Mouse (Mus musculus) G1E (cell line): ENCODE data around the gene Papolb. TPM values are rescaled to one million over a fixed set of nuclear protein-coding genes. Genes with fewer than 3 reads are reported as not detected.

Experiments used
- ATAC-seq: 2 replicates; pipeline ENCODE4 v1.8.0; 2016; ENCODE audit warnings: mild to moderate bottlenecking; ENCODE audit not compliant: insufficient number of reproducible peaks, poor library complexity, low FRiP score, severe bottlenecking; ENCODE audit errors: extremely low read depth
- DNase-seq: peaks from one replicate; pipeline ENCODE4 v3.0.0; 2012; ENCODE audit warnings: low spot score
- H3K27me3 ChIP-seq: 2 replicates; pipeline ENCODE4 v1.6.1; 2012; ENCODE audit warnings: mild to moderate bottlenecking, low read length, inconsistent platforms; ENCODE audit not compliant: insufficient read depth
- H3K36me3 ChIP-seq: replicated peaks from 2 replicates; pipeline ENCODE3; 2012; ENCODE audit warnings: mild to moderate bottlenecking, inconsistent platforms
- H3K4me1 ChIP-seq: 2 replicates; pipeline ENCODE4 v1.6.1; 2012; ENCODE audit warnings: low read depth, low read length, inconsistent platforms, mixed read lengths; ENCODE audit not compliant: insufficient read depth
- H3K4me3 ChIP-seq: 2 replicates; pipeline ENCODE4 v1.5.1; 2012; ENCODE audit warnings: low read depth, mild to moderate bottlenecking, inconsistent platforms, low read length, moderate library complexity, mixed read lengths
- H3K9me3 ChIP-seq: replicated peaks from 2 replicates; pipeline ENCODE4 v1.6.1; 2012; ENCODE audit warnings: inconsistent platforms
- CTCF ChIP-seq: IDR thresholded peaks from 2 replicates; pipeline ENCODE4 v1.5.1; 2012; ENCODE audit warnings: low read depth, low read length, inconsistent platforms, mixed read lengths
- GATA1 ChIP-seq: IDR thresholded peaks from 2 replicates; pipeline ENCODE4 v1.6.1; 2012; ENCODE audit warnings: borderline replicate concordance, low read length, inconsistent platforms, mixed read lengths
- GATA2 ChIP-seq: IDR thresholded peaks from 2 replicates; pipeline ENCODE4 v1.6.1; 2012; ENCODE audit warnings: low read depth, low read length, inconsistent platforms, borderline replicate concordance
- POLR2AphosphoS5 ChIP-seq: IDR thresholded peaks from 2 replicates; pipeline ENCODE4 v1.6.1; 2012; ENCODE audit warnings: low read depth, low read length, inconsistent platforms; ENCODE audit not compliant: insufficient replicate concordance
- TAL1 ChIP-seq: conservative IDR thresholded peaks from 2 replicates; pipeline ENCODE4 v1.6.1; 2012; ENCODE audit warnings: low read depth, low read length, inconsistent platforms, mixed read lengths
- polyA plus RNA-seq: library from polyadenylated mRNA; stranded (reverse); fragments of >175 nt; gene quantifications from 2 replicates; pipeline ENCODE4 v1.2.3, GENCODE M21; 2012
- total RNA-seq, 2 experiments: library from RNA; stranded (forward) in 1 of 2; stranded (reverse) in 1 of 2; fragments of 200-1000 nt in 1 of 2; fragments of >200 nt in 1 of 2; fragmentation: Nextera tagmentation in 1 of 2; gene quantifications; 2 replicates each; pipeline ENCODE4 v1.2.3; 2014 to 2017

Papolb gene
- total and polyA plus RNA-seq, 3 experiments, result 0.11 TPM; not detected in 2

GRCm38 (mm10) chr5:142524711-142525464, 5.0 kb downstream of the Papolb start:
- TF ChIP-seq GATA2, result no peak
- no peak for TF ChIP-seq POLR2AphosphoS5
- no peak for TF ChIP-seq CTCF
- TF ChIP-seq TAL1, result no peak
- no peak for TF ChIP-seq GATA1
- H3K4me3 ChIP-seq, result no peak overlapping the region
- no peaks in the 10 kb centered on the region for H3K9me3 ChIP-seq
- no peaks in the 10 kb centered on the region for H3K36me3 ChIP-seq
- no peak for ATAC-seq
- DNase-seq, result no peak
- peaks cover 16% of the 10 kb centered on the region for H3K27me3 ChIP-seq
- H3K4me1 ChIP-seq, result peaks cover 12% of the 10 kb centered on the region; the same call in 1 of the 2 replicates

- ATAC-seq (peak; percentile 80), DNase-seq (peak; percentile 18)
- no peaks in the 10 kb centered on the region for H3K36me3 ChIP-seq
- H3K4me1 ChIP-seq, result peaks cover 12% of the 10 kb centered on the region; the same call in 1 of the 2 replicates
- no peak overlapping the region for H3K4me3 ChIP-seq
- no peaks in the 10 kb centered on the region for H3K9me3 ChIP-seq
- peaks cover 23% of the 10 kb centered on the region for H3K27me3 ChIP-seq
- TF ChIP-seq GATA1, result no peak
- no peak for TF ChIP-seq CTCF
- TF ChIP-seq POLR2AphosphoS5, result no peak
- TF ChIP-seq TAL1, result no peak
- no peak for TF ChIP-seq GATA2
Observed at GRCm38 (mm10) chr5:142521195-142521866, 8.5 kb downstream of the Papolb start.

DNA sequence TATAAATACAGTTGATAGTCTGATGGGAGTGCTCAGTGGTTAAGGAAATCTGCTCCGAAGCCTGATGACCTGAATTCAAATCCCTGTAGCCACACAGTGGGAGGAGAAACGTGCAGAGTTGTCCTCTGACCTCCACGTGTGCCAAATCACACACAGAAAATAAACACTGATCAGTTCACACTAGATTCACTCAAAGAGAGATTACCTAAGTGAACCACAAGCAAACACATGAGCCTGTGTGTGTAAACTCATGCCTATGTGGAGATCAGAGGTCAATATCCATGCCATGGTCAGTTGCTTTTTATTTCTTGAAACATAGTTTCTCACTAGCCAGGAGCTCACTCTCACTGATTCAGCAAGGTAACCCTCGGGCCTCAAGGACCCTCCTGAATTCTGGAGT, 9.5 kb downstream of the Papolb start:
- H3K4me3 ChIP-seq, result no peak overlapping the region
- H3K27me3 ChIP-seq, result peaks cover 24% of the 10 kb centered on the region
- peaks cover 12% of the 10 kb centered on the region; the same call in 1 of the 2 replicates for H3K4me1 ChIP-seq
- no peak for TF ChIP-seq POLR2AphosphoS5
- no peaks in the 10 kb centered on the region for H3K9me3 ChIP-seq
- no peak for ATAC-seq
- no peaks in the 10 kb centered on the region for H3K36me3 ChIP-seq
- no peak for DNase-seq

GRCm38 (mm10) chr5:142518973-142519372, 10.9 kb downstream of the Papolb start:
- no peak for TF ChIP-seq CTCF
- no peak for TF ChIP-seq POLR2AphosphoS5
- no peak for TF ChIP-seq GATA2
- no peak for TF ChIP-seq TAL1
- no peak for TF ChIP-seq GATA1
- Histone ChIP-seq H3K36me3 (no peaks in the 10 kb centered on the region), H3K4me3 (no peak overlapping the region), H3K4me1 (peaks cover 12% of the 10 kb centered on the region; the same call in 1 of the 2 replicates), H3K27me3 (peaks cover 21% of the 10 kb centered on the region; the same call in 1 of the 2 replicates), H3K9me3 (no peaks in the 10 kb centered on the region)
- no peak for ATAC-seq
- no peak for DNase-seq

- no peaks in the 10 kb centered on the region for H3K9me3 ChIP-seq
- DNase-seq (no peak), ATAC-seq (no peak)
- H3K27me3 ChIP-seq, result peaks cover 40% of the 10 kb centered on the region
- TF ChIP-seq POLR2AphosphoS5 (no peak), GATA2 (no peak), TAL1 (no peak), GATA1 (no peak), CTCF (no peak)
- H3K36me3 ChIP-seq, result no peaks in the 10 kb centered on the region
- H3K4me1 ChIP-seq, result no peaks in the 10 kb centered on the region
- H3K4me3 ChIP-seq, result no peak overlapping the region
Observed at GRCm38 (mm10) chr5:142512112-142512511, 17.8 kb downstream of the Papolb start.

- H3K4me3 ChIP-seq, result no peak overlapping the region
- DNase-seq (no peak), ATAC-seq (no peak)
- peaks cover 48% of the 10 kb centered on the region for H3K27me3 ChIP-seq
- no peaks in the 10 kb centered on the region for H3K36me3 ChIP-seq
- TF ChIP-seq TAL1 (no peak), GATA2 (no peak), CTCF (no peak), GATA1 (no peak), POLR2AphosphoS5 (no peak)
- H3K4me1 ChIP-seq, result no peaks in the 10 kb centered on the region
- H3K9me3 ChIP-seq, result no peaks in the 10 kb centered on the region
Observed at GRCm38 (mm10) chr5:142510061-142510414, 19.8 kb downstream of the Papolb start.
